ENCODE assay signal across 8 mouse cellular contexts in genomic region chr17:49432071-49432711, GRCm38 (mm10). TPM values are rescaled to one million over a fixed set of nuclear protein-coding genes. Genes with fewer than 3 reads are reported as not detected.
A peak's percentile ranks its signal among the peaks of the same experiment; 100 is the strongest.
DNase-seq lines count a peak whose midpoint lies in the region; ATAC-seq and TF ChIP-seq lines count a peak whose summit lies in the region.

No protein-coding gene starts in this region.

- H3K4me2 ChIP-seq in liver, embryonic 12.5 days: peak overlapping the region; percentile 43
- H3K4me2 ChIP-seq in stomach, postnatal 0 days (replicated peaks; ENCODE audit: low read depth): no peak overlapping the region

- intact Hi-C loops in heart, postnatal 14 days (cut with DNase I): no loop called here

- no peak overlapping the region for H3K4me3 ChIP-seq in liver, embryonic 12.5 days
- H3K4me3 ChIP-seq in stomach, postnatal 0 days (ENCODE audit: low read depth, low read length): no peak overlapping the region

- H3K9ac ChIP-seq in liver, embryonic 12.5 days: 0 out of 2 replicates have a peak overlapping the region, but pooled peaks have one; percentile 40
- H3K9ac ChIP-seq in stomach, postnatal 0 days (ENCODE audit: low read length): no peak overlapping the region

- peak; percentile 49 for DNase-seq in ovary, adult 18-20 months (ENCODE audit: low spot score)
- no peak for DNase-seq in ovary, postnatal 36 days (ENCODE audit: low spot score)
- DNase-seq in adrenal gland, postnatal 36 days: peak; percentile 30 to 58
- peak; percentile 69 to 70 for DNase-seq in heart, postnatal 14 days
- DNase-seq in stomach, postnatal 0 days (ENCODE audit: low spot score): peak; percentile 76
- DNase-seq in right cerebral cortex, postnatal 36 days (ENCODE audit: low spot score in 2 of 2): no peak
- DNase-seq in frontal cortex, postnatal 36 days (ENCODE audit: low spot score in 2 of 2): no peak

- H3K9me3 ChIP-seq in liver, embryonic 12.5 days (replicated peaks): no peaks in the 10 kb centered on the region
- no peaks in the 10 kb centered on the region for H3K9me3 ChIP-seq in stomach, postnatal 0 days (ENCODE audit: control insufficient read depth, low read length)

- TF ChIP-seq EP300 in stomach, postnatal 0 days (optimal IDR thresholded peaks at IDR 0.05): peak; percentile 24

- no peaks in the 10 kb centered on the region for H3K27me3 ChIP-seq in liver, embryonic 12.5 days (replicated peaks)
- no peaks in the 10 kb centered on the region for H3K27me3 ChIP-seq in stomach, postnatal 0 days (ENCODE audit: control insufficient read depth, insufficient read depth, low read length)

- 41% methylated on average over 4 of the region's 4 CpGs for WGBS in liver, embryonic 12.5 days (ENCODE audit: insufficient replicate concordance)
- WGBS in stomach, postnatal 0 days: 25% methylated on average over 4 of the region's 4 CpGs

- ATAC-seq in liver, embryonic 12.5 days: no peak
- ATAC-seq in stomach, postnatal 0 days (ENCODE audit: low FRiP score, low TSS enrichment): peak; percentile 56

- peak overlapping the region; percentile 83 for H3K27ac ChIP-seq in liver, embryonic 12.5 days
- H3K27ac ChIP-seq in stomach, postnatal 0 days (replicated peaks): peak overlapping the region; percentile 53

- H3K36me3 ChIP-seq in liver, embryonic 12.5 days: peaks cover 59% of the 10 kb centered on the region
- H3K36me3 ChIP-seq in stomach, postnatal 0 days (ENCODE audit: control insufficient read depth, insufficient read depth, low read length): peaks cover 15% of the 10 kb centered on the region

- H3K4me1 ChIP-seq in liver, embryonic 12.5 days: peaks cover 84% of the 10 kb centered on the region
- peaks cover 9% of the 10 kb centered on the region; the same call in 1 of the 2 replicates for H3K4me1 ChIP-seq in stomach, postnatal 0 days (replicated peaks; ENCODE audit: control insufficient read depth, insufficient read depth)

- no peak for TF ChIP-seq CTCF in stomach, postnatal 0 days (IDR thresholded peaks at IDR 0.05; ENCODE audit: low read depth)

RNA-seq across cellular contexts. Expression of gene Mocs1, which starts 4.0 kb away (rescaled TPM):
- 10 to 100 TPM; 34.0 to 49.1 TPM for total RNA-seq in adrenal gland, postnatal 36 days (2021)
- total RNA-seq in heart, postnatal 14 days (2021): 10 to 100 TPM; 21.8 to 25.1 TPM
- 6.5 and 9.4 TPM in 2 replicates for polyA plus RNA-seq in liver, embryonic 12.5 days (2016; fragmentation: Nextera tagmentation; extraction: Ambion mirVana)
- 5.0 and 7.5 TPM in 2 replicates for polyA plus RNA-seq in stomach, postnatal 0 days (2015; fragmentation: Nextera tagmentation; extraction: Ambion mirVana)

Comparison
In these comparisons a context has a peak if more than half of its experiments do, and no peak if none do; other contexts are left out.
1. DNase-seq: peak in ovary, adult 18-20 months (single experiment), adrenal gland, postnatal 36 days (2 of 2), heart, postnatal 14 days (2 of 2) and stomach, postnatal 0 days (single experiment); none in ovary, postnatal 36 days (single experiment), right cerebral cortex, postnatal 36 days (0 of 2) and frontal cortex, postnatal 36 days (0 of 2).